Mouse (Mus musculus): ENCODE measurements around the gene Auh. TPM values are rescaled to one million over a fixed set of nuclear protein-coding genes. Genes with fewer than 3 reads are reported as not detected.
A peak's percentile ranks its signal among the peaks of the same experiment; 100 is the strongest.

Gene Auh
- polyA plus RNA-seq, 1 experiment, result 6.8 TPM

DNA sequence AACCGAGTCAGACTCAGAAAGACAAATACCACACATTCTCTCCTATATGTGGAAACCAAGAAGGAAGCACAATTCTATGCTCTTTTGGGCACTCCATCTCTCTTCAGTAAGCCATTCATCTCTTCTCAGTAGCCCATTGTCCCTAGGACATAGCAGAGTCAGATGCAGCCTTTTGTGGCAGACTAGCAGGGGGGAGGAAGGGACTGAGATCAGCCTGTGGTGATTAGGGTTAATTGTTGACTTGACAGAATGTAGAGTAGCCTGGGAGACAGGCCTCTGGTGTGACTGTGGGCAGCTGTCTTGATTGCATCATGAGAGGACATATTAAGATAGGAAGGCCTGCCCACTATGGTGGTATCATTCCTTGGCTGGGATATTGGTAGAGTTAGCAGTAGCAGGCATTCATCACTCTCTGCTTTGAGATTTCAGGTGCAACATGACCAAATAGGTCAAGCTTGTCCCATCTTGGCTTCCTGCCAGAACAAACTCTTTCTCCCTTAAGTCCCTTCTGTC, 13.5 kb upstream of the Auh start:
- TF ChIP-seq TAL1 (IDR thresholded peaks at IDR 0.05; ENCODE audit: low read length), result no peak
- TF ChIP-seq GATA1 (IDR thresholded peaks at IDR 0.05; ENCODE audit: low read length), result no peak
- Histone ChIP-seq H3K36me3 (ENCODE audit: control insufficient read depth) (no peaks in the 10 kb centered on the region), H3K9me3 (ENCODE audit: control insufficient read depth, low read length) (0 out of 2 replicates have a peak, but pooled peaks cover 2% of the 10 kb centered on the region), H3K4me3 (replicated peaks) (no peak overlapping the region), H3K27me3 (ENCODE audit: control insufficient read depth) (no peaks in the 10 kb centered on the region), H3K4me1 (ENCODE audit: control insufficient read depth) (no peaks in the 10 kb centered on the region)

DNA sequence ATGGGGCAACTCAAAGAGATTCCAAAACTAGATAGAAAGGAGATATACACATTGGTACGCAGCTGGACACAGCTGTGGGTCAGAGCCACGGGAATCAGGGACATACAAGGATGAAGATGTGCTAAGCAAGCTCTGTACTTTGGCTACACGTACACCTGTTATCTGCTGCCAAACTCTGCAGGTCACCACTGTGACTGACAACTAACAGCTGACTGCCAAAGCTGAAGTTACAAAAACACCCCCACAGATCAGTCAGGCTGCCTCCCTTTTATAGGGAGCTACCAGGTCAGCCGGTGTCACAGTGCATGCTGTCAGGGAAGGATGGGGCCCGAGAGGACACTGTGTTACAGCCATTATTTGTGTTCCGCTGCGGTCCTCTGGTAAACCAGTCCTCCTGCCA, 11.5 kb upstream of the Auh start:
- Histone ChIP-seq H3K27me3 (ENCODE audit: control insufficient read depth) (no peaks in the 10 kb centered on the region), H3K4me1 (ENCODE audit: control insufficient read depth) (no peaks in the 10 kb centered on the region), H3K36me3 (ENCODE audit: control insufficient read depth) (no peaks in the 10 kb centered on the region), H3K9me3 (ENCODE audit: control insufficient read depth, low read length) (0 out of 2 replicates have a peak, but pooled peaks cover 2% of the 10 kb centered on the region), H3K4me3 (replicated peaks) (no peak overlapping the region)
- no peak for TF ChIP-seq TAL1 (IDR thresholded peaks at IDR 0.05; ENCODE audit: low read length)
- no peak for TF ChIP-seq GATA1 (IDR thresholded peaks at IDR 0.05; ENCODE audit: low read length)

DNA sequence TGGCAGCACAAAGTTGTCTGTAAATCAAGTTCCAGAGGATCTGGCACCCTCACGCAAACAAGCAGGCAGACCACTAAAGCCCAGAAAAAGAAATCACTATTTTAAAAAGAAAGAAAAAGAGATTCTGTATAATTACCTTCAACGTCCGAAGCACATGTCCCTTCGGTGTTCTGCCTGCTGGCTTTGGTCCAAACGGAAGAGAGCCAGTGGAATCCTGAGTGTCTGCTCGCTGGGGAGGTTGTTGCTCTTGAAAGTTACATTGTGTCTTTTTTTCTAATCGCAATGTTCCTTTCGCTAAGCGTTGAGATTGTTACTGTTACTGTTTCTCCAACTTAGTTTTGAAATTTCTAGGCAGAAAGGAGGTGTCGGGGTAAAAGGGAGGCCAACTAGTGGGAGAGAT, 1.1 kb upstream of the Auh start:
- Histone ChIP-seq H3K36me3 (ENCODE audit: control insufficient read depth) (peaks cover 2% of the 10 kb centered on the region; the same call in 1 of the 2 replicates), H3K27me3 (ENCODE audit: control insufficient read depth) (peaks cover 11% of the 10 kb centered on the region), H3K4me3 (replicated peaks) (no peak overlapping the region), H3K9me3 (ENCODE audit: control insufficient read depth, low read length) (no peaks in the 10 kb centered on the region), H3K4me1 (ENCODE audit: control insufficient read depth) (peaks cover 25% of the 10 kb centered on the region)
- TF ChIP-seq TAL1 (IDR thresholded peaks at IDR 0.05; ENCODE audit: low read length), result no peak
- TF ChIP-seq GATA1 (IDR thresholded peaks at IDR 0.05; ENCODE audit: low read length), result no peak

DNA sequence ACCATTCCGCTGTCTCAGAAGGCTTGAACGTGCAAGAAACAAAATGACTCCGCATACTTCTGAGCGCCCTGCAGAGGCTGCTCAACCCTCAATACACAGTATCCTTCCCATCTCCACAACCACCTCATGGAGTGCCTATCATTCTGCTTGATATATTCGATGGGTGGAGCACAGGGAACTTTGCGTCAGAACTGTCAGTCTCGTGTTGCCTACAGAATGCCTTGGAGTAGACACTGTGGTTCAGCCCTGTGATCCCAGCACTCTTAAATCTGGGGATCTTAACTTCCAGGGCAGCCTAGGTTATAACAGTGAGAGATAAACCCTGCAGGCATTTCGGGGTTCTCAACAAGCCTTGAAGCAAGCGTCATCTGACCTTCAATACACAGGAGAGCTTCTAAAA, 1.1 kb downstream of the Auh start:
- Histone ChIP-seq H3K36me3 (ENCODE audit: control insufficient read depth) (peaks cover 2% of the 10 kb centered on the region; the same call in 1 of the 2 replicates), H3K4me3 (replicated peaks) (peak overlapping the region; percentile 79), H3K4me1 (ENCODE audit: control insufficient read depth) (peaks cover 27% of the 10 kb centered on the region), H3K27me3 (ENCODE audit: control insufficient read depth) (peaks cover 8% of the 10 kb centered on the region), H3K9me3 (ENCODE audit: control insufficient read depth, low read length) (no peaks in the 10 kb centered on the region)
- no peak for TF ChIP-seq TAL1 (IDR thresholded peaks at IDR 0.05; ENCODE audit: low read length)
- TF ChIP-seq GATA1 (IDR thresholded peaks at IDR 0.05; ENCODE audit: low read length), result no peak

DNA sequence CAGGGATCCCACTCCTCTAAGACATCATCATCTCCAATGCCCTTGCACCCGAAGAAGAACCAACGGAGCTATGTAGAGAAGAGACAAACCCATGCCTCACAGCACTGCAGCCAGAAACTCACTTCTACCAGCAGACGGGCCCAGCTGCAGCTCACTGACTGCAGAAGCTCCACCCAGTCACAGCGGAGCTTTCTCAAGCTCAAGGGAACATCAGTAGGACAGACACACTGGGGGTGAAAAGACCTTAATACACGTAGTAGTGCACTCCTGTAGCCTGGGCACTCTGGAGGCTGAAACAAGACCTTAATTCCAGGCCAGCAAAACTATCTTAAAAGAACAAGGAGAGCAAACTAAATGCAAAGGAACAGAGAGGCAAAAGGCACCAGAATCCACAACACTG, 5.0 kb downstream of the Auh start:
- Histone ChIP-seq H3K4me1 (ENCODE audit: control insufficient read depth) (peaks cover 38% of the 10 kb centered on the region), H3K9me3 (ENCODE audit: control insufficient read depth, low read length) (no peaks in the 10 kb centered on the region), H3K36me3 (ENCODE audit: control insufficient read depth) (peaks cover 2% of the 10 kb centered on the region; the same call in 1 of the 2 replicates), H3K4me3 (replicated peaks) (no peak overlapping the region), H3K27me3 (ENCODE audit: control insufficient read depth) (no peaks in the 10 kb centered on the region)
- TF ChIP-seq TAL1 (IDR thresholded peaks at IDR 0.05; ENCODE audit: low read length) (no peak), GATA1 (IDR thresholded peaks at IDR 0.05; ENCODE audit: low read length) (no peak)

DNA sequence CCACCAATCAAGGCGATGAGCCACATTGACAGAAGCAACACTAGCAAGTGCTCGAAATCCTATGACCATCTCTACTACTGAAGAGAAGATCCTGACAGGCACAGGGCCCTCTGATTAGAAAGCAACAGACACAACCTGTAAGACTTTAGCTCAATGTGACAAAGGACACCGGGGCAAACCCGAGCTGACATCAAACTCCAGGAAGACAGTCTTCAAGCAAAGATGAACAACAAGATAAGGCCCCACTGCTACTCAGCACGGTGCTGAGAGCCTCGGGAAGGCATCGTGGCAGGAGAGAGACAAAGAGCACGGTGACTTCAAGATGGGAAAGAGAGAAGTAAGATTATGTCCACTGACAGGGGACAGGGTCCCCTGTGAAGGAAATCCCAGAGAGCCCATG, 7.5 kb downstream of the Auh start:
- Histone ChIP-seq H3K4me1 (ENCODE audit: control insufficient read depth) (peaks cover 20% of the 10 kb centered on the region), H3K36me3 (ENCODE audit: control insufficient read depth) (peaks cover 12% of the 10 kb centered on the region), H3K9me3 (ENCODE audit: control insufficient read depth, low read length) (no peaks in the 10 kb centered on the region), H3K4me3 (replicated peaks) (no peak overlapping the region), H3K27me3 (ENCODE audit: control insufficient read depth) (no peaks in the 10 kb centered on the region)
- no peak for TF ChIP-seq TAL1 (IDR thresholded peaks at IDR 0.05; ENCODE audit: low read length)
- TF ChIP-seq GATA1 (IDR thresholded peaks at IDR 0.05; ENCODE audit: low read length), result no peak

DNA sequence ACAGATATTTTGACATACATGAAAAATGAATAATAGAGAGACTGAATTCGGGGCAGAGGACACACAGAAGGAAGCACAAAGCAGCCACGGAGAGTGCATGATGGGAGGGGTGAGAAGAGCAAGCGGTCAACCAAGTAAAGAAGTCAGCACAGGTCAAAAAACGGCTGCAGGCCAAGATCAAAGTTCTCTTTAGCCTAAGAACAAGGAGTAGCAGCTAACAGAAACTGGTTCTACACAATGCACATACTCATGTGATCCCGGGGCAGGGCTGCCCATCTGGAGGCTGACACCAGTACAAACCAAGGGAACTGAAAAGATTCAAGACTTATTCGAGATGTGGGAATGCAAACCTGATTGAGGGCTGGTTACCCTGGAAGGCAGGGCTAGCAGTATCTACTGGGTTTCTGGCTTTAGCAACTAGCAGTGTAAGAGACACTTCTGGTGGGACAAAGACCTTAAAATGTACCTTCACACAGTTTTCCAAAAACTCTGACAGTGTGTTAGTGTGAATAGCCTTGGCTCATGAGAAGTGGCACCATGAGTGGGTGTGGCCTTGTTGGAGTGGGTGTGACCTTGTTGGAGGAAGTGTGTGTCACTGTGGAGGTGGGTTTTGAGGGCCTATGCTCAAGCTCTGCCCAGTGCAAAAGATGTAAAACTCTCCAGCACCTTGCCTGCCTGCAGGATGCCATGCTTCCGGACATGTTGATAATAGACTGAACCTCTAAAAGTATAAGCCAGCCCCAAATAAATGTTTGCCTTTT, 8.2 kb downstream of the Auh start:
- no peak for TF ChIP-seq GATA1 (IDR thresholded peaks at IDR 0.05; ENCODE audit: low read length)
- no peak for TF ChIP-seq TAL1 (IDR thresholded peaks at IDR 0.05; ENCODE audit: low read length)
- Histone ChIP-seq H3K9me3 (ENCODE audit: control insufficient read depth, low read length) (no peaks in the 10 kb centered on the region), H3K36me3 (ENCODE audit: control insufficient read depth) (peaks cover 12% of the 10 kb centered on the region), H3K27me3 (ENCODE audit: control insufficient read depth) (no peaks in the 10 kb centered on the region), H3K4me3 (replicated peaks) (no peak overlapping the region), H3K4me1 (ENCODE audit: control insufficient read depth) (peaks cover 18% of the 10 kb centered on the region)

DNA sequence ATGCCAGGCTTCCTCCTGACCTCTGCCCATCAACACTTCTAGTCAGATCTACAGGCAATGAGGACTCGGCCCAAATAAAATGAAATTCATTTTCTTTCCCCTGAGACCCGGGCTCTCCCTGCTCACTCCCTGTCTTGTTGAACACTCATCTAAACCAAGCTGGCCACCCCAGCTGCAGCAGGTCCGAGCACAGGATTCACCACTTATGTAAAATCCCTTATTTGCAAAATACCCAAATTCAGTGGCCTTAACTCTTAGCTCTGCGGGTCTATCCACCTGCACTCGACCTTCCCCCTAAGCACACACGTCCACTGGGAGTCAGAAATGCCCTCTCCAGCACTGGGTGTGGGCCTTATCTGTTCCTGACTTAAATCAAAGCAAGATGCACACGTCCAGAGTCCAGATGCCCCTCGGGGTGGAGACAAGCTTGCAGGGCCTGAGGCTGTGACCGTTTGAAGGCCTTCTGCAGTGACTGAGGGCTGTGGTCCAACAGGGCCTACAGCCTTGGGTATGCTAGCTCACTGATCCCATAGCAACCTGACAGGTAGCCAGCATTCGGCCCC, 9.6 kb downstream of the Auh start:
- Histone ChIP-seq H3K4me1 (ENCODE audit: control insufficient read depth) (peaks cover 18% of the 10 kb centered on the region), H3K36me3 (ENCODE audit: control insufficient read depth) (peaks cover 12% of the 10 kb centered on the region), H3K9me3 (ENCODE audit: control insufficient read depth, low read length) (no peaks in the 10 kb centered on the region), H3K4me3 (replicated peaks) (no peak overlapping the region), H3K27me3 (ENCODE audit: control insufficient read depth) (no peaks in the 10 kb centered on the region)
- TF ChIP-seq GATA1 (IDR thresholded peaks at IDR 0.05; ENCODE audit: low read length) (no peak), TAL1 (IDR thresholded peaks at IDR 0.05; ENCODE audit: low read length) (no peak)

DNA sequence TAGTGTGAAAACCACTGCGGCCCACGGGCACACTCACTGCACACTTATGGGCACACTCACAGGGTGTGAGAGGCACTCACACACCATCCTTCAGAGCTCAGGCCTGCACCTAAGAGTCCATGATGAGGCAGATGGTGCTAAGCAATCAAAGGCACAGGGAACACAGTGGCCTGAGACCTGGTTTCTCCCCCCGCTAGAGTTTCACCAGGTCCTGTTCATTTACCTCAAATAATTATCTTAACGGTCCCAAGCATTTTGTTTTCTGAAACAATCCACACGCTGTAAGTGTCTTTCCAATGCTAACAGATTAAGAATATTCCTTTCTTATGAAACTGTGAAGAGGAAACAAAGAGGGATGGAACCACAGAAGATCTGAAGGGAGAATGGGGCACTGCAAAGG, 11.1 kb downstream of the Auh start:
- Histone ChIP-seq H3K27me3 (ENCODE audit: control insufficient read depth) (no peaks in the 10 kb centered on the region), H3K9me3 (ENCODE audit: control insufficient read depth, low read length) (no peaks in the 10 kb centered on the region), H3K4me3 (replicated peaks) (no peak overlapping the region), H3K36me3 (ENCODE audit: control insufficient read depth) (peaks cover 12% of the 10 kb centered on the region), H3K4me1 (ENCODE audit: control insufficient read depth) (peaks cover 16% of the 10 kb centered on the region)
- no peak for TF ChIP-seq TAL1 (IDR thresholded peaks at IDR 0.05; ENCODE audit: low read length)
- no peak for TF ChIP-seq GATA1 (IDR thresholded peaks at IDR 0.05; ENCODE audit: low read length)
